Mouse (Mus musculus) brain, embryonic 18.5 days (tissue): ENCODE measurements around the gene Kif26b.

Experiments used
- DNase-seq: peaks from one replicate; pipeline ENCODE4 v3.0.0-alpha.2; 2012; ENCODE audit warnings: low read depth, low spot score

Kif26b gene

GRCm38 (mm10) chr1:178590229-178591171, 61.6 kb downstream of the Kif26b start:
- no peak for DNase-seq

- no peak for DNase-seq
Measured at GRCm38 (mm10) chr1:178597113-178597512, 68.2 kb downstream of the Kif26b start.

DNA sequence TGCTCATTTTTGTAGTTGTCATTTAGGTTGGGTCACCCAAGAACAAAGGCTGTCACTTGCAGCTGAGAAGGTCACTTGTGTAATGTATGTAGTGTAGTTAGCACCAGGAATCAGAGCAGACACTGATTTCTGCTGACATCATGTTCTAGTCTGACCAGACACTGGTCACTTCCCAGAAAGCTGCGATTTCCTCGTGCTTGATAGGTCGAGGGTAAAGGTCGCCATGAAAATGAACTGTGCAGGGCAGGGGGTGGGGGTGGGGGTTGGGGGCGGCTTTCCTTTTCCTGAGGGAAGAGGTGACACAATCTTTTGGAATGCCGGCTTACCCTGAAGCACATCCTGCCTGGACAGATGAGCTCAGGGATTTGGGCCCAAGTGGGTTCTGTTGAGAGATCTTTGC, 68.8 kb downstream of the Kif26b start:
- no peak for DNase-seq

DNA sequence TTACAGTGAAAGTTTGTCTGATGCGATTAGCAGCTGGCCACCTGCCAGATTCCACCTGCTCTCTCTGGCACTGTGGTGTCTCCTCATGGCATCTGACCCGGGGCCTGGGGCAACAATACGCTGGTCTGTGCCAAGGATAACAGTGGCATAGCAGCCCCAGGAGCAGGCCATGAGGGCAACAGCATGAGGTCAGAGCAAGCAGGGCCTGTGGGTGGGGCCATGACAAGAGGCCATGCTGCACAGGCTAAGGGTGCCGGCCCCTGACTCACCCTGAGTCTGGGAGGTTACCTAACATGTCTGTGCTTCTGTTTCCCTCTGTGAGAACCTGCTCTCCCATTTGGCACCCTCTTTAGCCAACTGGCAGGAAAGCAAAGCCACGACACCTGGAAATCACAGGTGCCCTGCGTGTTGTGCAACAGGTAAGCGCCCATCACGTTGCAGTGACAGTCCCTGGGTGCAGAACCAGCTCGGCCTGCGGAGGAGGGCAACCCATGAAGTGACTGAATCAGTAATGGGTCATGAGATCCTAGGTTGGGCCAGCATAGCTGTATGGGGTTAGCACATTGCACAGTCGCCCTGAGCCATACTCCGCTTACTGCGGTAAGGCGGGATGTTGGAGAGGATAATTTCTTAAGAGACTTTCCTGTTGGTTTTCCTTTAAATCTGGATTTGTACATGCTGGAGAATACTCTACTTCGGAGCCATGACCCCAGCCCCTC, 72.1 kb downstream of the Kif26b start:
- no peak for DNase-seq

DNA sequence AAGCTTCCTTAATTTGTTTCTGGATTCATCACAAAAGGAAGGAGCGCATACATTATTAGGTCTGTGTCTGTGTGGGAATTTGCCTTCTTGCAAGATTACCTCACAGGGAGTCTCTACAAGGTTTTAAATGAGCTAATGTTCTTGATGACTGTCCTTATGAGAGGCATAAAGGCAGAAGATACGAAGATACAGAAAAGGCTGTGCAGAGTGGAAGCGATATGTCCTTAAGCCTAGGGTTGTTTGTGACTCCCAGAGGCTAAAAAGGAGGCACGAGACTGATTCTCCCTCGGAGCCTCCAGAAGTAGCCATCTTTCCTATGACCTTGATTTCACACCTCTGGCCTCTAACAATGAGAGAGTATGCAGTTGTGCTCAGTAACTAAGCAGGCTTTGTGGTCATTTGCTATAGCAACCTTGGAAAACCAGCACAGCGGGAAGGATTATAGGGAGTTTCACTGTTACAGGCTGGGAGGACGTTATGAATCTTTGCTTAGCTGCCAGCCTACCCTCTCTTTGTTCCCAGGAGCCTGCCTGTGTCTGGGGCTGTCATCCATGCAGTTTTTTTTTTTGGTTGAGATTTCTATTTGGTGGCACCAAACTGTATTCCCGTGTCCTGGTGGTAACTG, 80.3 kb downstream of the Kif26b start:
- no peak for DNase-seq

- DNase-seq = no peak
Measured at GRCm38 (mm10) chr1:178611512-178611911, 82.6 kb downstream of the Kif26b start.

- no peak for DNase-seq
Measured at GRCm38 (mm10) chr1:178621301-178621700, 92.4 kb downstream of the Kif26b start.

- no peak for DNase-seq
Measured at GRCm38 (mm10) chr1:178623889-178624288, 95.0 kb downstream of the Kif26b start.

DNA sequence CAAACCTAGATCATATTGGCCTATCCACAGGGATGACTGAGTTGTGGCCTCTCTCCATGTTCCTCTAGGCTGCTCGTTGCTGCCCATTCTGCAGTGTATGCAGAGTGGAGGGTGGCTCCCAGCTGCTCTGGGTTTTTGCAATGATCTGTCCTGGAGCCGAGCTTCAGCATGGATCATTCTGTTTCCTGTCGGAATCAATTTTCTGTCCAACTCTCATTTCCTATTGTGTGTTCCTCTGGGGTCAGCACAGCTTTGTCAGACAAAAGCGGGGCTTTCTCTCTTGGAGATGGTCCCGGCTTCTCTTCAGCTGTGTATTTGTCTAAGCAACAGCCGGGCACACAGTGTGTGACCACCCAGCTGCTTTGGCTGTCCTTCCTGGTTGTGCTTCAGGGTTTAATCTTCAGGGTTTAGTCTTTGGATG, 98.0 kb downstream of the Kif26b start:
- DNase-seq = no peak

DNA sequence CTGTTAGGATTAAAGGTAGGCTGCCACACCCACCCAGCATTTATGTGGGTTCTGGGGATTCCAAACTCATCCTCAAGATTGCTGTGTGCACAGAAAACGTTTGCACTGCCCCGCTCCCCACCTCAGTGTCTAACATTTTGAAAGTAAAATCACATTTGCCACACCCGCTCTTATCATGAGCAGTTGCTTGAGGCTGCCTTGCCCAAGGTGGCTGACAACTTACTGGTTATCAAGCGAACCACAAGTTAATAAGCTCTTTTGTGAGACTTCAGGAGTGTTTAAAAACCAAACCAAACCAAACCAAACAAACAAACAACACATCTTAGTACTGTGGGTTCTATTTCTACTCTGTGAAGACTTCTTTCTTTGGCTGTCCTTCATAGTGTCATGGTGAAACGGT, 101.1 kb downstream of the Kif26b start:
- DNase-seq = no peak

DNA sequence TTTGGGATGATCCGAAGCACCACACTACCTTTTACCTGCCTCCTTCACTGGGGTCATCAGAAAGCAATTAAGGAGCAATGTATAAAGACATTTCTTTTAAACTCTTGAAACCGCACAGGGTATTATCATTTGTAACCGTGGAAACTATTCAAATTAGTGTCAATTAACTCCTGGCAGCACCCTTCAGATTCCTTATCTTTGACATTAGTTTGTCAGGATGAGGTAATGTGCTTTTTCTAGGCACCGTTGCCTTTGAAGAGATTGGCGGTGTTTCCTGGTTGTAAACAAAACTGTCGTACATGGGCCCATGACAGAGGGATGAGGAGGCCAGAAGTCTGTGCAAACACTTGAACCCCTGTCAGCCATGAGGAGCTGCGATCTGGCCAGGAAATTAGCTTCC, 102.9 kb downstream of the Kif26b start:
- DNase-seq = no peak

DNA sequence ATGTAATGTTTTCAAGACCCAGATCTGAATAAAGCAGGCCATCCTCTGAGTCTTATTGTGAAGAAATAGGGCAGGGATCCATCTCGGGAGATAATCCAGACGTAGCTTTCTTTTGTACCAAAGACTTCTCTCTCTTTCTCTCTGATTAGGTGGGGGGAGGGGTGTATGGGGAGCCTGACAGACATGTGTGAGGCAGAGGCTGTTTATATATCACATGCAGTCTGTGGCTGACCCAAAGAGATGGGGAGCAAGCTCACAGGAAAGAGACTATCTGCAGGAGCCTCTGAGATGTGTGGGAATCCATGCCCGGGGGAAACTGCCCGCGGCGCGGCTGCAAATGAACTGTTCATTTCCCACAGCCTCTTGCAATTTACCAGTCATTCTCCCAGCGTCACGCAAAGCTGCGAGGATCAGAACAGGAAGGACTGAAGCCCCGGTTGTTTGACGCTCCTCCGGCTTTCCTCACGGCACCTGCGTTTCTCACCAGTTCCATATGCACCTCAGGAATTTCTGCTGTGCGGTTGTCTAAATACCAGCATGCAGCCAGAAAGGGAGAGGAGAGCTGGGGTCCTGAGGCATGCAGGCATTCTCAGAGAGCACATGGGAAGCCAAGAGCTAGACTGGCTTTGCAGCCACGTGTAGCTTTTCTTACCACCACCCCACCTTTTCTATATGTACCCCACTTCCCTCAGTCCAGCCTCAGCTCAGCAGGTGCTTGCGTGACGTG, 105.6 kb downstream of the Kif26b start:
- DNase-seq = no peak

DNA sequence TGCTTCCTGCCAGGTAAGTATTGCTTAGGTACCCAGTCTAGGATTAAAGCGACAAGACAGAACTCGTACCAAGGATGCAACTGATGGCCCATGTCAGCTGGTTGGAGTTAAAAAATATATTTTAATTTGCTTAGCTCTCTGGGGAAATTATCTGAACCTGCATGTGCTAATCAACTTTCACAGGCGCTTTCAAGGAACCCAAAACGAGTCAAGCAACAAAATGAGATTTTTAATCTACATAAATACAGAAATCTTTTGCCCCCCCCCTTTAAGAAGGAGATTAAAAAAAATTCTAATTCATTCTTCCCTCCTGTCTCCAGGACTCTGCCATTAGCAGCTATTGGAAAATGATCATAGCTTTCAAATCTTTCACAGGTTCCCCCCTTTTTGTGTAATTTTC, 106.5 kb downstream of the Kif26b start:
- no peak for DNase-seq

- DNase-seq = no peak
Measured at GRCm38 (mm10) chr1:178637293-178637692, 108.4 kb downstream of the Kif26b start.

DNA sequence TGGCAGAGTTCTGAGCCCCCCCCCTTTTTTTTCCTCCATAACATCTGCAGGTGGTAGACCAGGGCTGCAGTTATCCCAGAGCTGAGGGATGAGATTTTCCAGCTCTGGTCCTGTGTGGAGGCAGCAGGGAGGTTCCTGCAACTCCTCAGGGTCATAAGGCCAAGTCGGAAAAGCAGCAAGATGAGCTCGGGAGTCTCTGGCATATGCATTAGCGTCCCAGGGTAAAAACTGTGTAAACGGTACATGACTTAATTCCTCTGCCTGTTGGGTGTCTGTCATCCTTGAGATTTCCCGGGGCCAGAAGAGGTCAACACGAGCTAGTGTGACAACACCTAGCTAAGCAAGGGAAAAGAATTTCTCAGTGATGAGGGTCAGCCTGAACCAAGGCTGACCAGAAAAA, 111.0 kb downstream of the Kif26b start:
- no peak for DNase-seq

GRCm38 (mm10) chr1:178640719-178641455, 112.0 kb downstream of the Kif26b start:
- no peak for DNase-seq

GRCm38 (mm10) chr1:178641788-178642187, 112.9 kb downstream of the Kif26b start:
- no peak for DNase-seq

DNA sequence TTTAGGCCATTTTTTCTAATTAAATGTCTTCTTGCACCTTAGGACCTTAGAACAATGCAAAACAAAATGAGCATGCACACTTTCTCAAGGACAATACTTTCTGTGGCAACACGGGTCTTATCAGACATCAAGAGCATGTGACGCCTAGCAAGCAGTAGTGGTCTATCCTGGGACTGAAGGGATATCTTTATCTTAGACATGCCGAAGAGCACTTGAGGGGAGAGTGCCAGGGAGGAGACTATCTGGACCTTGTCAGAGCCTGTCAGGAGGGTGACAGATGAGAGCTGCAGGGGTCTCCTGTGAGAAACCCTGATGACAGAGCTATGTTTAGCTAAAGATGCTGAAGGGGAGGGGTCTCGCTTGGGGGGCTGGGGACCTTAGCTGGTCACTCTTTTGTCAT, 116.0 kb downstream of the Kif26b start:
- DNase-seq = no peak

GRCm38 (mm10) chr1:178646589-178646988, 117.7 kb downstream of the Kif26b start:
- no peak for DNase-seq

GRCm38 (mm10) chr1:178655525-178655924, 126.6 kb downstream of the Kif26b start:
- no peak for DNase-seq

- DNase-seq = no peak
Measured at GRCm38 (mm10) chr1:178661035-178661434, 132.1 kb downstream of the Kif26b start.
